Mouse (Mus musculus) urinary bladder, postnatal 4 days (tissue): ENCODE measurements around the gene Thap7.
"Not testable (repeated sequence)": the region's sequence is repeated elsewhere in the genome, so short reads cannot be mapped to it uniquely, and the experiment has no call there.

ENCODE experiments used
- DNase-seq, 2 experiments: peaks; one replicate each; pipeline ENCODE4 v3.0.0; 2021 to 2022; ENCODE audit warnings: low spot score in 2 of 2

Gene Thap7

DNA sequence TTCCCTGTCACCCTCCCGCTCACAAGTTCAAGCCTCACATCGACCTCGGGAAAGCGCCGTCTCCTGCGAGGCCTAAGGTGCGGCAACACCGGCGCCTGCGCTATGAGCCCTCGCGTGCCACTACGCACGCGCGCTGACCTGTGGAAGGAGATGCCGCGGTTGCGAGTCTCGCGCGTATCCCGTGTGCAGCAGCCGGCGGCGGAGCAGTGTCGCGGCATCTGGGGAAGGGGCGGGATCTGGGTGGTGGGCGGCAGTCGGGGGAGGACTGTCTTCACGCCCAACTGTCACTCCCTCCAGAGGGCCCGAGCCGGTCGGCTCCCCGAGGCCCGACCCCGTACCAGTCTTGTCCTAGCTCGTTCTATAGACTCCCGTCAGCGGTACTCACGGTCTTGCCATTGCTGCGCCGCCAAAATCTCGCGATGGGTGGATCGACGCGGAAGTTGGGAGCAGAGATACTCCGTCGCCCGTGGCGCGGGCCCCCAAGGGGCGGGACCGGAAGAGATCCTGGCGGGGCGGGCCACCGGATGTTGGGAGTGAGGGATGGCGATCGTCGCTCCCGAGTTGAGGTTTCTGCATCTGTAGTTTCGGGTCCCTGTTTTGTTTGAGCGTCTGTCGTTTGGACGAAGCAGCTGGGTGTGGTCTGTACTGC is at the start of gene Thap7:
Gene Thap7, minus strand, starts transcription at position 497 of the 649 bp plus-strand sequence.
- DNase-seq = peak; percentile 96 to 97

DNA sequence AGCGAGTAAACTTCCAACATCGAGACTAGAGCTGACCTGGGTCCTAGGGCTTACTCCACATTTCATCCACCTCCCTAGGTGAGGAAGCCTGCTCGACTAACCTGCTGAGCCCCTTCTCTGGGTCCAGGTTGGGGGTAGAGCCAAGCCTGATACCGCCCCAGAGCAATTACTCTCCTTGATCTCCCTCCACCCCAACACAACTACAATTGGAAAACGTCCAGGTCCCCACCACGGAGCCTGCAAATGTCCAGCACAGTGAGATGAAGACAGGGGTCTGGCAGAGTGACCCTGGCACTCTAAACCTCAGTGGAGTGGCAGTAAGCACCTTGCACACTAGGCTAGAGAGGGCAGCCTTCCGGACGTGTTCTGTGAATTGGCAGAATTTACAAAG is 45.9 kb upstream of the Thap7 start:
- no peak for DNase-seq

DNA sequence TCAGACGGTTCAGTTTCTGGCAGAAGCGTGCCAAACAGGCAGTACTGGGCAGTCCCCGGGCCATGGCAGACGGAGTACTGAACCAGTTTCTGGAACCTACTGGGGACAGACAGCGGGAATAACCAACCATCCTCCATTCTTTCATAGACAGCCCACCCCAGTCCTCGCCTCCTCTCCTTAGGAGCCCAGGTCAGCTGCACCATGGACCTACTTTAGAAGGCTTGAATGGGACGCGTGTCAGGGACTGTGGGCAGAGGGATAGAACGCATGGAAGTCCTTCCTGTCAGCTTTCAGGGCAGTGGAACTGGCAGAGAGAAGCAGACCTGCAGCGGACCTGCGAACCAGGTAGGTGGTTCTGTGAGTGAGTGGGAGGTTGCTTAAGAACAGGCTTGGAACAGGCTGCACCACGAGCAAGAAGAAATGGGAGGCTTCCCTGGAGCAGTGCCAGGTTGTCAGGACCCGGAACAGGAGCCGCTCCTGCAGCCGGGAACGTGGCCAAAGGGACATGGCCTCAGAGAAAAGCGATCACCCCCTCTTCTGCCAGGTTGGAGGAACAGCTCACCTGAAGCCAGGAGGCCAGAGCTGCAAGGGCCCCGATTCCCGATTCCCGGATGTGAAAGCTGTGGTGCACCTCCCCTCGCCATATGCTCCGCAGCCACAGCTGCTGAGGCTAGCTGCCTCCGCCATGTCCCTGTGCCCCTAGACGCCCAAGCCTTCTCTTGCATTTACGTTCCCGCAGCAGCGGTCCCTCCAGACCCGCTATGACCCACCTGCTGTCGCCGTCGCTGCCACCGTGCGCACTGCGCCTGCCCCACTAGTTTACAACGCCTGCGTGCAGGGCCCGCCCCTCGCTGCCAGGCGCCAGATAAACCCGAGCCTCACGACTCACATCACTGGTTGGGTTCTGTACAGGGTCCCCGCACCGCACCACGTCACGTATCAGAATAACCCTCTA is 45.2 kb upstream of the Thap7 start:
- peak; percentile 60 to 84 for DNase-seq

DNA sequence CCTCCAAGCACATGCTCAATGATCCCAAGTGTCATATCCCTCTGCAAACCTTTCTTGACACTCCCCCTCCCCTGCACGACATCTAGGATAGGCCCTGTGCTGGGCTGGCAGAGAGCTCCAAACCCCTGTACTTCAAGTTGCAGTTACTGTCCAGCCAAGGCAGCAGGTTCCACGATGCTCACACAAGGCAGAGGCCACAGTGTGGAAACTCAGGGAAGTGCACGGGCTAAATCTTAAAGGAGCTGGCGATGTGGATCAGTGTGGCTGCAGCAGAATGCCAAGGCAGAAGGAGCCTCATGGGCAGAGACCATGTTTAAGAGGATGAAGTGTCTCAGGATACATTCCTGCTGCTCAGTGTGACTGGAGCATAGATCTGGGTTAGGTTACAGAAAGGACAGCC is 35.2 kb upstream of the Thap7 start:
- DNase-seq = no peak

DNA sequence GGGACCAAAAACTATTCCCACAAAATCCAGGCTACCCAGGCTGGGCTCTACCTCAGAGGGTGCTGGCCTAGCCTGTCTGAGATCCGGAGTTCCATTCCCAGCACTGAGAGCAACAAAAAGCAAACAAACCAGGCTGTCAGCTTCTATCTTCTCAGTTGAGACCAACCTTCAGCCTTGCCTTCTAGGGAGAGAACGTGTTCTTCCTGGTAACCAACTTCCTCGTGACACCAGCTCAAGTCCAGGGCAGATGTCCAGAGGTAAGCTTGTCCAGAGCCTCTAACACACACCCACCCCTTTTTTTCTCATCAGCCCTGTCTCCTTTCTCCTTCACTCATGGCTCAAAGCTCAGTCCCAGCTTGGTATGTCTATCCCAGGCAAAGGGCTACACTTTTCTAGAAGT is 33.8 kb upstream of the Thap7 start:
- no peak for DNase-seq

DNA sequence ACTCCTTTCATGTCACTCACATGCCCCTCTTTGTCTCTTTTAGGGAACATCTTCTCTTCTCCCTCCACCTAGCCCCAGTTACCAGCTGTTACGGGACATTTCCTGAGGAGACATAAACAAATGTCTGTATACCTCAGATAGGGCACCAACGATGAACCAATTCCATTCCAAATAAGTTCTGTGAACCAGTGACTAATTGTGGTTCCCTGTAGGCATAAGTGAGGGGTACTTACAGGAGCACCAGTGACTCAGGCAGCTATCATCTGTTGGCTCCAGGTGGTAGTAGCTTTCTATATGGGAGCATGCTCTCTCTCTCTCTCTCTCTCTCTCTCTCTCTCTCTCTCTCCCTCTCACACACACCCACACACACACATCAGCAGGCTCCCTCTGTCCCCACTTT is 33.3 kb upstream of the Thap7 start:
- no peak for DNase-seq

DNA sequence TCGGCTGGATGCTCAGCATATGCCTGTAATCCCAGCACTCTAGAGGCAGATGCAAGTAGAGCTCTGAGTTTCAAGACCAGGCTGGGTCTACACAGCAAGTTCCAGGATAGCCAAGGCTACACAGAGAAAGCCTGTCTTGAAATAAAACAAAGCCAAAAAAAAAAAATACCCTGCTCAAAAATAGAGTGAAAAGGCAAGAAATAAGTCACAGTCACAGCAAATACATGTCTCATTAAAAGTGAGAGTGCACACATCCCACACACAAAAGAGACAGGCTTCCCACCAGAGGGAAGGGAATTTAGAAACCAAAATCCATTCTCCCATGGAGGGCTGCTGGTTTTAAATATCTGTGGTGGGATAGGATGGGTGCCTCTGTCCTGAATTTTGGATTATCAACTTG is 32.6 kb upstream of the Thap7 start:
- DNase-seq = no peak

DNA sequence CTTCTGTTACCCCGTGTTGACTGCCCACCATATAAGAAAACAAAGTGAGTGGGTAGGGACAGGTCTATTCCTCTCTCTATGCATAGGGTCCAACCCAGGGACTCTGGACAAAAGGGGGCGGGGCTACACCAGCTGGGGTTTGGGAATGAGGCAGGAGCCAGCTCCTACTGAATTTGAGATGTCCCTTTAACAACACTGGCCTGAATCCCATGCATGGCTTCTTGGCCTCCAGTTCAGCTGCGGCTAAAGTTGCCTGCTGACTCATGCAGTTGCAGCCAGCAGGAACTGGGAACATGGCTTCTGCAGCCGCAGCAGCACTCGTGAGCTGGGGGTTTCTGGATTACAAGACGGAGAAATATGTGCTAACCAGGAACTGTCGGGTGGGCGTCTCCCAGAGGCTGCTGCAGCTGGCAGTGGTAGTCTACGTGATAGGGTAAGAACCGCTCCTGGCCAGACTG is 30.8 kb upstream of the Thap7 start, which contains the start of gene P2rx6:
Gene P2rx6, plus strand, starts transcription at position 135 of the 458 bp plus-strand sequence.
- peak in 1 of 2 experiments; percentile 37 for DNase-seq

DNA sequence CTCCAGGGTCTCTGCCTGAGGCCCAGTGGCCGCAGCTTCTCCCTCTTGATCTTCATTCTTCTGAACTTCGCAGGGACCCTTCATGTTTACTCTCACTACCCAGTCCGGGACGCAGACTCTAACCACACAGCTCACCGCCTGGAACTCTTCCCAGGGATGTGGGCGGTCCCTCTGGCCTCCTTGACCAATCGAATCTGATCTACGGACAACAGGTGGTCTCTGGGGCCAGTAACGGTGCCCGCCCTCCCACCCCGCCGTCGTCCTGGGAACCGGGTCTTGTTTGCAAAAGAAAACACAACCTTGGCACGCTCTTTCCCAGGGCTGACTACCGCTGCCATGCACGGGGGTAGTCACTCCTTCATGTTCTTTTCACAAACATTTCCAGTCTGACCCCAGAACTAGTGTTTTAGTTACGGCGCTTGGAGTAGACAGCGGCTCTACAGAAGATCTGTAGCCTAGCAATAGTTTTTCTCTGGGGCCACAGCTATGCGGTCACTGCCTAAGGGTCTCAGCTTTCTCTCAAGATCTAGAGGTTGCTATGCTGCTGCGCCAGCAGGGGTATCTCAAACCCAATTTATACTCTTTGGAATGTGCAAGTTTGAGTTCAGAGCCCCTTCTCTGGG is 30.3 kb upstream of the Thap7 start, which contains the start of gene Lrrc74b:
Gene Lrrc74b, minus strand, starts transcription at position 120 of the 623 bp plus-strand sequence.
- peak; percentile 68 to 82 for DNase-seq

DNA sequence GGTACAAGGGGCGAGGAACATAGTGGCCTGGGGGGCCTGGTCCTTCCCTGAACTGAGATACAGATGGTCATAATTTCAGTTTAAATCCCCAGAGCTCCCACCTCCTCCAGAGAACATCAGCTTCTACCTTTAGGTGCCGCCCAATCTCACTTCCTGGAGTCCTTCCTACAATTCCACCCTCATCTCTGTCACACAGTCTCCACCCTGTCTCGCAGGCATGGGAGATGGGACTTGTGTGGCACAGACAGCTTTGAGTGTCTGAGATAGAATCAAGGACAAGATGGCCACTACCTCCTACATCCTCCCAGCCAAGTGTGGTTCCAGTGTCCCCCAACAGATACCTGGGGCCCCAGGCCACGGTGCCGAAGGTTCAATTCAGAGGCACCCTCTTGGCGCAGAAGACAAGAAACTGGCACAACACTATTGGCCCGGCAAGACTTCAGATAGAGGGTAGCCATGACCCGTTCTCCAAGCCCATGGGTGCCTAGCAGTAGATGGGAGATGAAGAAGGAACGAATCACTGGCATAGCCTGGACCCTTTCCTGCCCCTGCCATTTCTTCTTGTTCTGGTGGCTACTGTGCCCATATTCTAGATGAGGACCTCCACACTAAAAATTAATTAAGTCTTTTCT is 28.6 kb upstream of the Thap7 start:
- DNase-seq = no peak

DNA sequence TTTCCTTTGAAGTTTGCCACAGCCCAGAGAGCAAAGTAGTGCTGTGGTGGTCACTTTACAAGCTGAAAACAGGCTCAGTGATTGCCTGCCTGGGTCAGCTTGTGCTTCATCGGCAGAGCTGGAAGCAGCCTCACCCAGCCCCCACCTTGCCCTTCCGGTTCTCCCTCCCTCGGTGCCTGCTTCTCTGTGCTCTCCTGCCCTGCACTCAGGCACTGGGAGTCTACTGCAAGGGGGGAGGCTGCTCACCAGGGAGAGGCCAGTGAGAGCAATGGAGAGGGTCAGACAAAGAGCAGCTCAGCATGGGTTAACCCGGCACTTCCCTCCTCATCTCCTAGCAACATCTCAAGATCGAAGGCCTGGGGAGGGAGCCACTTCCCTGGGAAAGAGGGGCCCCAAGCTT is 27.9 kb upstream of the Thap7 start:
- no peak for DNase-seq

DNA sequence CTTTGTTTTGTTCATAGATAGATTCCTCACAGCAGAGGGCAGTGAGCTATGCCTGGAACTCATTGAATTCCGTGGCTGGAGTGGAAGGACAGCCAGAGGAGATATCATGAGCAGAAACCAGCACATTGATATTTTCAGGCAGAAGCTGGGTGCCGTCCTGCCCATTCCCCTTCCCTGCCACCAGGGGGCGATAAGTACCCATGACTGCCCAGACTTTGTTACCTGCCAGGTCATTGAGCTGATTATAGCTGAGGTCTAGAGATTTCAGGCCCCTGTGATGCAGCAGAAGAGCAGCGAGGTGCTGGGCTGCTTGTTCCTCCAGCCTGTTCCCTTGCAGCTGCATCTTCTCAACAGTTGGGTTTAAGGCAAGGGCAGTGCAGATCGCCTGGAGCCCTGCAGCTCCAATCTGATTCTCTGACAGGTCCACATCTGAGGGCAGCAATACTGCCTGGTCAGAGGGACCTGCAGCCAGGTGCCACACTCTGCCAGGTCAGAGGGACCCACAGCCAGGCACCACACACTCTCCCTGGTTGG is 27.1 kb upstream of the Thap7 start:
- peak in 1 of 2 experiments; percentile 55 for DNase-seq

DNA sequence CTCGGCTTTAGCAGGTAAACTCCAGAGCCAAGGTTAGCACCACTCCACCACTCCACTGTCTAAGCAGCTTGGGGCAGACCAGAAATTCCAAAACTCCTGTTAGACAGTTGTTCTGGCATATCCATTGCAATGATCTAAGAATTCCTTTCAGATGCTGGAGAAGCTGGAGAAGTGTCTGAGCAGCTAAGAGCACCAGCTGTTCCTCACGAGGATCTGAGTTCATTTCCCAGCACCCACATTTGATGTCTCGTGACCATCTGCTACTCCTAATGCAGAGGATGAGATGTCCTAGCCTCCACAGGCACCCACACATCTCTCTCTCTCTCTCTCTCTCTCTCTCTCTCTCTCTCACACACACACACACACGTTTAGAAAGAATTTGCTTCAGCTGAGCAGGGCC is 26.0 kb upstream of the Thap7 start:
- no peak for DNase-seq

DNA sequence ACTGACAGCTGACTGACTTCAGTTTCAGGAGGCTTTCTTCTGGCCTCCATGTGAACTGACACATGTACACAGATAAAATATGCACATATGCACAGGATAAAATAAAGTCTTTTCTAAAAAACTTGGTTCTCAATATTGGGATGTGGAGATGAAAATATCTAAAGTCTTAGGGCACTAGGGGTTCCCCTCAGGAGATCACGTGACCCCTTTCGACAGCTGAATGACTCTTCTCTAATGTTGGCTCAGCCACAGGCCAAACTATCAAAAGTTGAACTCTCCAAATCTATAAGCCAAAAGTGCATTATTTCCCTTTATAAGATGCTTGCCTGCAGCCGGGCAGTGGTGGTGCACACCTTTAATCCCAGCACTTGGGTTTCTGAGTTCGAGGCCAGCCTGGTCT is 25.2 kb upstream of the Thap7 start:
- no peak for DNase-seq

DNA sequence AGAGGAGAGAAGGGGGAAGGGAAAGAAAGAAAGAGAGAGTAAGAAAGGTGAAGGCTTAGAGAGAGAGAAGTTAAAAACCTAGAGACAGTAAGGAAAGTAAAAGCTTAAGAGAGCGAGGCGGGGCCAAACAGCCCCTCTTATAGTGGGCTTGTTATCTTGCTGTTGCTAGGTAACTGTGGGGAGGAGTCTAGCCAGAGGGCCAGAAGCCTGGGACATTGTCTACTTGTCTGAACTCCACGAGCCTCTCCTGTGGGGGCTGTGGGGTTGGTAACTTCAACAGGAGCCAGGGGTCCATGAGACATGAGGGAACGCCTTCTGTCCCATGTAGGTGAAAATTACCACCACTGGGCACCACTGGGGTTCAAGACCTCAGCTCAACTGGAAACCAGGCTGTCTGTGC is 23.8 kb upstream of the Thap7 start:
- not testable (repeated sequence) for DNase-seq

DNA sequence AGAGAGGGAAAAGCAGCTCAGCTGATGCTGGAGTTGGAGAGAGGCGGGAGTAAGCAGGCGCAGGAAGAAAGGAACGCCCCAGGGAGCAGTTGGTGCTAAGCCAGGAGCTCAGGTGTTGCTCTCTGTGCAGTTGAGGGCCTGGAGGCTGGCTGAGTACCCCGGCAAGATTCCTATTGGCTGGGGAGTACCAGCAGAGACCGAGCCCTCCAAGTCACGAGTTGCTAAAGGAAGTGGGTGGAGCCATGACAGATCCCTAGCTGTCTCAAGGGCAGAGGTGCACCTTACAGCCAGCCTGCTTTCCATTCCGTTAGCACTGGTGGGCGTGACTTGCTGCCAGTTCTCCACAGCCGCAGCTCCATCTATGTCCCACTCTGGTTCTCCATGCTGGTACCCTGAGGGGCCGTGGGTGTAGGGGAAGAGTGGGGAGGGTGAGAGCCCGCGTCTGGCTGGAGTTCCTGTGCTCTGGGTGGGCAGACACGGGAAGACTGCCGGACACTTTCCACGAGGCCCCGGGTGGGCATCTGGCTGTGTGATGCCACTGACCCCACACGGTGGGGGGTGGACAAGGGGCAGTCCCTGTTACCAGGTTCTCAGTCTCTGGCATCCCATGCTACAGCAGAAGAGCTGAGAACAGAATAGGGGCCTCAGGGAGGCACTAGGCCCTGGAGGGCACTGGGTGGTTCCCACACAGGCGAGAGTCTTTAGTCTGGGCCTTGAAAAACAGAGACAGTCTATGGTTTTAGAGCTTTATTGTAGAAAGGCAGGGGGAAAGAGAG is 23.2 kb upstream of the Thap7 start:
- DNase-seq = no peak

DNA sequence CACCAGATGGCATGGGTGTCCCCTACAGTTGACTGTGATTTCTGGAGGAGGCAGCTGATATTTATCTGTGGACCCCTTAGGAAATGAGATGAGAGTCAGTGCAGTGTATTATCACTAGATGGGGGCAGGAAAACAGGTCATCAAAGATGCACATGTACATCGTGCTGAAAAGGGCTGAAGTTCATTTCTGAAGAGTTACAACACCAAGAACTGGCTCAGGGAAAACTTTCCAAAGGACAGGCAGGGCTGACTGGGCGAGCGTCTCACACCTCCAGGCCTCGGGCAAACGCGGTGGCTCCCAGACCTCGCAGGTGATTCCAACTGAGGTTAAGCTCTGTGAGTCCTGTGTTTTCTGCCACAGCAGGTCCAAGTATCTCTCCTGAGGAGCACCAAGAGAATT is 21.9 kb upstream of the Thap7 start:
- DNase-seq = no peak

DNA sequence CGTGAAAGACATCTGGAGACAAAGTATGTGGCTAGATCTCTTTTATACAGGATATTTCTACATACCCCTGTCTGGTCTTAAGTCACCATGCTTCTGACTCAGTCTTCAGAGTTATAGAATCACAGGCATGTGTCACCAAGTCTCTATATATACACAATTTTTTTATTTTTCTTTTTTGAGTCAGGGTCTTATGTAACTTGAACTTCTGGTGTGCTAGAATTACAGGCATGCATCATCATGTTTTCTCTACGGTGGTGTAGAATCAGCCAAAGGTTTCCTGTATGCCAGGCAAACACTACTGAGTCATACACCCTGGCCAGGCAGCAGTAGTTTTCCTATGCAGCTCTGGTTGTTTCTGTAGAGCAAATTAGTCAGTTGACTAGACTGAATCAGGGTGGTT is 11.7 kb upstream of the Thap7 start:
- no peak for DNase-seq

DNA sequence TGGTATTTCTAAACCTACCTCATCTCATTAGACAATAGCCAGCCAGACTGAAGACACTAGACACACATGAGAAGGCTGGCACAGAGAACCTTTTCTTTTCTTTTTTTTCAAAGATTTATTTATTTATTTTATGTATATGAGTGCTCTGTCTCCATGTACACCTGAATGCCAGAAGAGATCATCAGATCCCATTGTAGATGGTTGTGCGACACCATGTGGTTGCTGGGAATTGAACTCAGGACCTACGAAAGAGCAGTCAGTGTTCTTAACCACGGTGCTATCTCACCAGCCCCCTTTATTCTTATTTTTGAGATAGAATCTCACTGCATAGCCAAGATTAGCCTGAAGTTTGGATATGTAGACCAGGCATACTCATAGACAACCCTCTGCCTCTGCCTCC is 5.6 kb upstream of the Thap7 start:
- DNase-seq = no peak

DNA sequence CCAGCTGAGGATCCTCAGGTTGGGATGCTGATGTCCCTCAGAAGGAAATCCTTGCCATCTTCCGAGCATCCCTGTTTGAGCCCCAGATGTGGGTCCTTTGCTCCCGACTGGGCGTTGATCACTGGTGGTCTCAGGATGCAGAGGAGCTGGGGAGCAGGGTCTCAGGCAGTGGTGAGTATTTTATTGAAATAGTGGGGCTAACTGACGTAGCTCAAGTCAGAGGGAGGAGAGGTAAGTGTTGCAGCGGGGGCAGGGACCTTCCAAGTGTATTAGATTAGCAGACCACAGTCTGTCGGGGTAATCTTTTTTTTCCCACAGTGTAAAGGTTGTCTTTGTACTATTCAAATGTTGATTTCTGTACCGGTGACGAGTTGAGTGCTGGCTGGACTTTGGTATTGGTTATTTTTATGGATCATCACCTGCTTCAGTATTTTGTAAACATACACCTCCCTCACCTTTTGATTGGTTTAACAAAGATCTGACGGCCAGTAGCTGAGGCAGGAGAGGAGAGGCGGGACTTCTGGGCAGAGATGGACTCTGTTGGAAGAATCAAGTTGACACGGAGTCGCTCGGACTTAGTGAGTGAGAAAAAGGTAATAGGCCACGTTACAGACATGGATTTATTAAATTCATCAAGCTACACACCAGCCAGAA is 1.9 kb upstream of the Thap7 start:
- DNase-seq = no peak
